Mouse (Mus musculus) liver, adult 2 months (tissue): ENCODE data around the gene Entpd3.
A peak's percentile ranks its signal among the peaks of the same experiment; 100 is the strongest.

Experiments used
- CTCF ChIP-seq: fragments of 200-500 bp; IDR thresholded peaks from 2 replicates; pipeline ENCODE4 v1.5.1; 2011; ENCODE audit warnings: low read depth, low read length, control low read depth
- POLR2A ChIP-seq: fragments of 200-500 bp; IDR thresholded peaks from 2 replicates; pipeline ENCODE4 v1.6.1; 2011; ENCODE audit warnings: low read length, control low read depth; ENCODE audit not compliant: insufficient read depth; ENCODE audit errors: extremely low read depth

DNA sequence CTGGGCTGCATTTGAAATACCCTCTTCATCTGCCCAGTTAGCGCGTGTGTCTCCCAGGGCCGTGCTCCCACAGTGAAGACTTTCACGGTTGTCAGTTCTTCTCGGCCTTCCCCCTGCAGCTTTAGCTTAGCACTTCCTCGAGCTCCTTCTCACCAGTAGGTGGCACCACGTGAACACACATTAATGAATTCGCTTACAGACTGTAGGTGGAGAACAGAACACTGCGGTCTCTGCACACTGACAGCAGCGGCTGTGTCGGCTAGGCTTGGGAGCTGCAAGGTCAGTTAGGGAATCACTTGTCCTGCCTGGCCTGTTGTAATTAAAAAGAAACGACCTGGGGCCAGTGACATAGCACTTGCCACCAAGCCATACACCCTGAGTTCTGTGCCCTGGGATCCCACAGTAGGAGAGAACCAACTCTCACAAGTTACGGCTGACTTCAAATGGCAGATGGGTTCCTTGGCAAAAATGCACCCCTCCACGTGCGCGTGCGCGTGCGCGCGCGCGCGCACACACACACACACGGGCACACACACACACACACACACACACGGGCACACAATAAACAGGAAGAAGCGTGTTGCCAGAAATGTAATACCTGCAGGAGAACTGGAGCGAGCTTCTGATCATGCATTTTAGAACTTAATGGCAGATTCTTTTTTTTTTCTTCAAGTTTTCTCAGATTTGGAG is 43.1 kb downstream of the Entpd3 start:
- TF ChIP-seq CTCF (peak; percentile 80), POLR2A (no peak)
